Mouse (Mus musculus) embryonic facial prominence, embryonic 10.5 days (tissue): Measurements from ENCODE around the gene Tbc1d21. TPM values are rescaled to one million over a fixed set of nuclear protein-coding genes. Genes with fewer than 3 reads are reported as not detected.

Experiments used
- DNase-seq: peaks from one replicate; pipeline ENCODE4 v3.0.0-alpha.2; 2017; ENCODE audit warnings: low spot score
- H3K27ac ChIP-seq: fragments of 300-500 bp; sonication (generic); replicated peaks from 2 replicates; pipeline ENCODE4 v1.5.1; 2016; ENCODE audit warnings: mild to moderate bottlenecking
- H3K27me3 ChIP-seq: fragments of 300-500 bp; sonication (generic); replicated peaks from 2 replicates; pipeline ENCODE4 v1.6.1; 2016; ENCODE audit warnings: low read depth, mild to moderate bottlenecking; ENCODE audit not compliant: poor library complexity, severe bottlenecking
- H3K36me3 ChIP-seq: fragments of 300-500 bp; sonication (generic); replicated peaks from 2 replicates; pipeline ENCODE4 v1.6.1; 2016; ENCODE audit warnings: mild to moderate bottlenecking, moderate library complexity
- H3K4me1 ChIP-seq: fragments of 300-500 bp; sonication (generic); 2 replicates; pipeline ENCODE4 v1.6.1; 2016
- H3K4me3 ChIP-seq: fragments of 300-500 bp; sonication (generic); 2 replicates; pipeline ENCODE4 v1.5.1; 2016; ENCODE audit warnings: mild to moderate bottlenecking, moderate library complexity
- H3K9me3 ChIP-seq: fragments of 300-500 bp; sonication (generic); 2 replicates; pipeline ENCODE4 v1.6.1; 2016; ENCODE audit warnings: mild to moderate bottlenecking
- WGBS: fragments of 180-500 bp; shearing (Covaris S2); methylation state at CpG from one replicate; pipeline ENCODE4 v1.1.7; 2016; 5-methylcytosine and 5-hydroxymethylcytosine counted together
- polyA plus RNA-seq: library from polyadenylated mRNA; unstranded; fragments of >200 nt; fragmentation: Nextera tagmentation; extraction: Ambion mirVana; gene quantifications from 2 replicates; pipeline ENCODE4 v1.2.1, GENCODE M21; 2016

Tbc1d21 gene
- polyA plus RNA-seq, 1 experiment from 2014 or later: not detected

GRCm38 (mm10) chr9:58310043-58310660 lies 60.1 kb downstream of the Tbc1d21 start:
- Histone ChIP-seq H3K4me3 (no peak overlapping the region), H3K9me3 (no peaks in the 10 kb centered on the region), H3K36me3 (no peaks in the 10 kb centered on the region), H3K27me3 (peaks cover 51% of the 10 kb centered on the region), H3K27ac (no peak overlapping the region), H3K4me1 (peaks cover 86% of the 10 kb centered on the region)
- 83% methylated on average over 14 of the region's 14 CpGs for WGBS
- DNase-seq: no peak

Other genes with a start within 250 kb of the Tbc1d21 start
- gene Islr, start 166.1 kb downstream of the Tbc1d21 start, polyA plus RNA-seq: 13.8 and 18.2 TPM in 2 replicates
- 1.5 and 2.2 TPM in 2 replicates for gene Islr2, start 166.1 kb downstream of the Tbc1d21 start, polyA plus RNA-seq
- 17.2 and 17.6 TPM in 2 replicates for gene Pml, start 120.7 kb downstream of the Tbc1d21 start, polyA plus RNA-seq
- gene Stoml1, start 117.3 kb downstream of the Tbc1d21 start, polyA plus RNA-seq: 28.4 and 30.2 TPM in 2 replicates
- gene Loxl1, start 57.3 kb downstream of the Tbc1d21 start, polyA plus RNA-seq: 7.0 and 11.9 TPM in 2 replicates
- gene Insyn1, start 118.1 kb upstream of the Tbc1d21 start, polyA plus RNA-seq: 0.85 and 1.1 TPM in 2 replicates
- gene Cd276, start 185.0 kb upstream of the Tbc1d21 start, polyA plus RNA-seq: 47.8 and 49.7 TPM in 2 replicates
- 51.3 and 53.5 TPM in 2 replicates for gene Nptn, start 211.8 kb upstream of the Tbc1d21 start, polyA plus RNA-seq